ENCODE assay signal across 46 mouse cellular contexts in the genomic region with DNA sequence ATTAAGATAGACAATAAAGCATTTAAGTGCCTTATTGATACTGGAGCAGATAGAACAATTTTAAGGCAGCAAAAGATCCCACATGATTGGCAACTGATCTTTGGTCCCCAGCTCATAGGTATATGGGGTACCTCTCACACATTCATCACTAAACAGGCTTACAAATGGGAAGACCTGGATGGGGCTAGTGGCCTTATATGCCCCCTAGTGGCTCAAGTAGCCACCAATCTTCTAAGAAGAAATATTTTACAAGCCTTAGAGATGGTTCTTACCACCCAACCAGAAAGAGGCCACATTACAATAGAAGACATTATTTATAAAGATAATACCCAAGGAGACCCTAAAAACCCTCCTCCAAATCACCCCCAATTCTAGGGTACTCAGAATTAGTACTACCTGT. TPM values are rescaled to one million over a fixed set of nuclear protein-coding genes. Genes with fewer than 3 reads are reported as not detected.
"Had no signal": no experiment of that assay in that cellular context is flagged by ENCODE, and none has a peak within 500 bp of the region (broad histone marks: within the 10 kb centered on the region; RNA-seq: fewer than 3 reads in every experiment).

No protein-coding gene starts in this region.

- H3K9me3 ChIP-seq: liver, embryonic 15.5 days; lung, embryonic 15.5 days had no signal

- H3K9ac ChIP-seq: limb, embryonic 12.5 days; limb, embryonic 13.5 days; limb, embryonic 15.5 days; liver, embryonic 12.5 days; liver, embryonic 13.5 days; liver, embryonic 14.5 days; liver, embryonic 15.5 days; liver, postnatal 0 days; lung, embryonic 14.5 days; lung, embryonic 15.5 days; midbrain, embryonic 12.5 days; midbrain, embryonic 13.5 days; midbrain, embryonic 15.5 days had no signal

- DNase-seq: left cerebral cortex, postnatal 4 days; liver; liver, embryonic 13.5 days; liver, postnatal 0 days; lung, adult 18-20 months; lung, adult 2 months; lung, embryonic 14.5 days; lung, postnatal 10 days; lung, postnatal 14 days; lung, postnatal 36 days; lung, postnatal 4 days; midbrain, embryonic 14.5 days had no signal

- H3K4me3 ChIP-seq: limb, embryonic 10.5 days; limb, embryonic 12.5 days; limb, embryonic 13.5 days; limb, embryonic 15.5 days; liver, embryonic 12.5 days; liver, embryonic 13.5 days; liver, embryonic 15.5 days; lung, embryonic 15.5 days; megakaryocyte, embryonic 14.5 days; midbrain, embryonic 10.5 days; midbrain, embryonic 12.5 days; midbrain, embryonic 13.5 days; midbrain, embryonic 15.5 days; myocyte had no signal

- H3K27me3 ChIP-seq: limb, embryonic 12.5 days; limb, embryonic 13.5 days; limb, embryonic 15.5 days; liver, embryonic 12.5 days; liver, embryonic 13.5 days; liver, embryonic 15.5 days; lung, embryonic 15.5 days; megakaryocyte, embryonic 14.5 days; midbrain, embryonic 12.5 days; midbrain, embryonic 13.5 days; midbrain, embryonic 15.5 days had no signal

- H3K27ac ChIP-seq: limb, embryonic 10.5 days; limb, embryonic 12.5 days; limb, embryonic 13.5 days; limb, embryonic 15.5 days; liver, embryonic 12.5 days; liver, embryonic 13.5 days; liver, embryonic 14.5 days; liver, embryonic 15.5 days; lung, embryonic 15.5 days; macrophage; midbrain, embryonic 10.5 days; midbrain, embryonic 12.5 days; midbrain, embryonic 13.5 days; midbrain, embryonic 15.5 days had no signal

- H3K4me1 ChIP-seq: limb, embryonic 10.5 days; limb, embryonic 12.5 days; limb, embryonic 13.5 days; limb, embryonic 15.5 days; liver, embryonic 12.5 days; liver, embryonic 13.5 days; liver, embryonic 15.5 days; lung, embryonic 15.5 days; megakaryocyte, embryonic 14.5 days; midbrain, embryonic 10.5 days; midbrain, embryonic 12.5 days; midbrain, embryonic 13.5 days; midbrain, embryonic 15.5 days had no signal

- H3K36me3 ChIP-seq: limb, embryonic 10.5 days; limb, embryonic 12.5 days; limb, embryonic 13.5 days; limb, embryonic 15.5 days; liver, embryonic 12.5 days; liver, embryonic 13.5 days; liver, embryonic 15.5 days; lung, embryonic 15.5 days; midbrain, embryonic 10.5 days; midbrain, embryonic 12.5 days; midbrain, embryonic 13.5 days; midbrain, embryonic 15.5 days had no signal

- H3K4me2 ChIP-seq: limb, embryonic 12.5 days; limb, embryonic 13.5 days; limb, embryonic 15.5 days; liver, embryonic 11.5 days; liver, embryonic 12.5 days; liver, embryonic 13.5 days; liver, embryonic 15.5 days; lung, embryonic 14.5 days; lung, embryonic 15.5 days; midbrain, embryonic 11.5 days; midbrain, embryonic 12.5 days; midbrain, embryonic 13.5 days; midbrain, embryonic 15.5 days had no signal

RNA-seq across cellular contexts. Expression of gene Olfr402, which starts 7.5 kb away (rescaled TPM):
- total RNA-seq: left cerebral cortex, adult 8-10 months; left cerebral cortex, postnatal 10 days; left cerebral cortex, postnatal 14 days; left cerebral cortex, postnatal 25 days; left cerebral cortex, postnatal 36 days; left cerebral cortex, postnatal 4 days; liver, adult 2 months; megakaryocyte progenitor cell, adult 5-6 weeks; megakaryocyte, adult 5-6 weeks; megakaryocyte-erythroid progenitor cell, adult 5-6 weeks; midbrain, postnatal 0 days; monocyte, adult 5-6 weeks had no signal
- polyA plus RNA-seq: limb, embryonic 10.5 days; limb, embryonic 11.5 days; limb, embryonic 12.5 days; limb, embryonic 13.5 days; limb, embryonic 14.5 days; limb, embryonic 15.5 days; liver, adult 2 months; liver, embryonic 11.5 days; liver, embryonic 12.5 days; liver, embryonic 13.5 days; liver, embryonic 14.5 days; liver, embryonic 15.5 days; liver, embryonic 16.5 days; liver, postnatal 0 days; lung, adult 2 months; lung, embryonic 14.5 days; lung, embryonic 15.5 days; lung, embryonic 16.5 days; lung, postnatal 0 days; macrophage; midbrain, embryonic 10.5 days; midbrain, embryonic 11.5 days; midbrain, embryonic 12.5 days; midbrain, embryonic 13.5 days; midbrain, embryonic 14.5 days; midbrain, embryonic 15.5 days; midbrain, embryonic 16.5 days; midbrain, postnatal 0 days; myocyte had no signal

RNA-seq across cellular contexts. Expression of gene Olfr401, which starts 32.4 kb away (rescaled TPM):
- total RNA-seq: left cerebral cortex, adult 8-10 months; left cerebral cortex, postnatal 10 days; left cerebral cortex, postnatal 14 days; left cerebral cortex, postnatal 25 days; left cerebral cortex, postnatal 36 days; left cerebral cortex, postnatal 4 days; liver, adult 2 months; megakaryocyte progenitor cell, adult 5-6 weeks; megakaryocyte, adult 5-6 weeks; megakaryocyte-erythroid progenitor cell, adult 5-6 weeks; midbrain, postnatal 0 days; monocyte, adult 5-6 weeks had no signal
- polyA plus RNA-seq: limb, embryonic 10.5 days; limb, embryonic 11.5 days; limb, embryonic 12.5 days; limb, embryonic 13.5 days; limb, embryonic 14.5 days; limb, embryonic 15.5 days; liver, adult 2 months; liver, embryonic 11.5 days; liver, embryonic 12.5 days; liver, embryonic 13.5 days; liver, embryonic 14.5 days; liver, embryonic 15.5 days; liver, embryonic 16.5 days; liver, postnatal 0 days; lung, adult 2 months; lung, embryonic 14.5 days; lung, embryonic 15.5 days; lung, embryonic 16.5 days; lung, postnatal 0 days; macrophage; midbrain, embryonic 10.5 days; midbrain, embryonic 11.5 days; midbrain, embryonic 12.5 days; midbrain, embryonic 13.5 days; midbrain, embryonic 14.5 days; midbrain, embryonic 15.5 days; midbrain, embryonic 16.5 days; midbrain, postnatal 0 days; myocyte had no signal

RNA-seq across cellular contexts. Expression of gene Olfr403, which starts 40.2 kb away (rescaled TPM):
- total RNA-seq: left cerebral cortex, adult 8-10 months; left cerebral cortex, postnatal 10 days; left cerebral cortex, postnatal 14 days; left cerebral cortex, postnatal 25 days; left cerebral cortex, postnatal 36 days; left cerebral cortex, postnatal 4 days; liver, adult 2 months; megakaryocyte progenitor cell, adult 5-6 weeks; megakaryocyte, adult 5-6 weeks; megakaryocyte-erythroid progenitor cell, adult 5-6 weeks; midbrain, postnatal 0 days; monocyte, adult 5-6 weeks had no signal
- polyA plus RNA-seq: limb, embryonic 10.5 days; limb, embryonic 11.5 days; limb, embryonic 12.5 days; limb, embryonic 13.5 days; limb, embryonic 14.5 days; limb, embryonic 15.5 days; liver, adult 2 months; liver, embryonic 11.5 days; liver, embryonic 12.5 days; liver, embryonic 13.5 days; liver, embryonic 14.5 days; liver, embryonic 15.5 days; liver, embryonic 16.5 days; liver, postnatal 0 days; lung, adult 2 months; lung, embryonic 14.5 days; lung, embryonic 15.5 days; lung, embryonic 16.5 days; lung, postnatal 0 days; macrophage; midbrain, embryonic 10.5 days; midbrain, embryonic 11.5 days; midbrain, embryonic 12.5 days; midbrain, embryonic 13.5 days; midbrain, embryonic 14.5 days; midbrain, embryonic 15.5 days; midbrain, embryonic 16.5 days; midbrain, postnatal 0 days; myocyte had no signal
